Mouse (Mus musculus) stomach, embryonic 14.5 days (tissue): ENCODE data around the gene Zfp775. TPM values are rescaled to one million over a fixed set of nuclear protein-coding genes. Genes with fewer than 3 reads are reported as not detected.

ENCODE experiments used
- ATAC-seq: fragments of 200-750 bp; cut with Nextera tagmentation; 2 replicates; pipeline ENCODE4 v1.8.0; 2017; ENCODE audit warnings: low read depth, moderate TSS enrichment; ENCODE audit not compliant: insufficient number of reproducible peaks, insufficient read depth, low FRiP score
- H3K27ac ChIP-seq: fragments of 300-500 bp; sonication (generic); 2 replicates; pipeline ENCODE4 v1.5.1; 2014; ENCODE audit warnings: mild to moderate bottlenecking, low read length, moderate library complexity, mixed read lengths
- H3K27me3 ChIP-seq: fragments of 300-500 bp; sonication (generic); 2 replicates; pipeline ENCODE4 v1.6.1; 2014; ENCODE audit warnings: low read length, control low read depth, mixed read lengths; ENCODE audit not compliant: control insufficient read depth, insufficient read depth
- H3K36me3 ChIP-seq: fragments of 300-500 bp; sonication (generic); 2 replicates; pipeline ENCODE4 v1.6.1; 2014; ENCODE audit warnings: mild to moderate bottlenecking, control low read depth, low read length, moderate library complexity, mixed read lengths; ENCODE audit not compliant: control insufficient read depth, insufficient read depth
- H3K4me1 ChIP-seq: fragments of 300-500 bp; sonication (generic); 2 replicates; pipeline ENCODE4 v1.6.1; 2014; ENCODE audit warnings: low read length, control low read depth, mixed read lengths; ENCODE audit not compliant: control insufficient read depth, insufficient read depth
- H3K4me2 ChIP-seq: fragments of 300-500 bp; sonication (generic); replicated peaks from 2 replicates; pipeline ENCODE4 v1.6.1; 2014; ENCODE audit warnings: low read depth, low read length, control low read depth
- H3K4me3 ChIP-seq: fragments of 300-500 bp; sonication (generic); 2 replicates; pipeline ENCODE4 v1.5.1; 2014; ENCODE audit warnings: low read depth, low read length, control low read depth
- H3K9ac ChIP-seq: fragments of 300-500 bp; sonication (generic); replicated peaks from 2 replicates; pipeline ENCODE4 v1.6.1; 2014; ENCODE audit warnings: low read depth, mild to moderate bottlenecking, control low read depth, low read length, moderate library complexity, mixed read lengths
- H3K9me3 ChIP-seq: fragments of 300-500 bp; sonication (generic); 2 replicates; pipeline ENCODE4 v1.6.1; 2016; ENCODE audit warnings: low read depth, low read length, control low read depth; ENCODE audit not compliant: control insufficient read depth
- WGBS: fragments of 180-500 bp; shearing (Covaris S2); extraction: QIAGEN DNeasy Blood & Tissue Kit; methylation state at CpG from one replicate; pipeline ENCODE4 v1.1.7; 2014; 5-methylcytosine and 5-hydroxymethylcytosine counted together
- polyA plus RNA-seq: library from polyadenylated mRNA; unstranded; fragments of >200 nt; fragmentation: Nextera tagmentation; extraction: Ambion mirVana; gene quantifications from 2 replicates; pipeline ENCODE4 v1.2.1, GENCODE M21; 2014

Zfp775 gene
- polyA plus RNA-seq, 1 experiment from 2014 or later = 7.0 TPM

DNA sequence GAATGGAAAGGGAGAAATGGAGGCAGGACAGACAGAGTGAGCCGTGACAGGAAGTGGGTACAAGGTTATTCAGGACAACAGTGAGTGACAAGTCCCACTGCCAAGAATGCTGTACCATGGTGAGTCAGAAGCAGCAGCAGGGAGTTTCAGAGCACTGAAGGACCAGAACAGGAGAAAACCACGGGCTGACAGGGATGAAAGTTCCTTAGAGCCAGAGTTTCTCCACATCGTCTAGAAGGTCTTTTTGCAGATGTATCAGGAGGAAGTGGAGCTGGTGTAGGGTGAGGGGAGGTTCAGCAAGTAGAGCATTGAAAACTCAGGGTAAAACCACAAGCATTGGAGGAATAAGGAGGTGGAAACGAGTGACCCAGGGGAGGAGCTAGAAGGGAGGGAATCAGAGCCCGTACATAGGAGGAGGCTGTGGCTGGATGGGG lies 22.6 kb upstream of the Zfp775 start:
- H3K27me3 ChIP-seq = no peaks in the 10 kb centered on the region
- no peak for ATAC-seq
- no peaks in the 10 kb centered on the region for H3K36me3 ChIP-seq
- H3K9ac ChIP-seq = no peak overlapping the region
- no peak overlapping the region for H3K4me3 ChIP-seq
- 21% methylated on average over 5 of the region's 5 CpGs for WGBS
- peaks cover 9% of the 10 kb centered on the region; the same call in 1 of the 2 replicates for H3K4me1 ChIP-seq
- H3K9me3 ChIP-seq = no peaks in the 10 kb centered on the region
- H3K27ac ChIP-seq = peak overlapping the region; percentile 56; the same call in 1 of the 2 replicates
- 0 out of 2 replicates have a peak overlapping the region, but pooled peaks have one; percentile 15 for H3K4me2 ChIP-seq

DNA sequence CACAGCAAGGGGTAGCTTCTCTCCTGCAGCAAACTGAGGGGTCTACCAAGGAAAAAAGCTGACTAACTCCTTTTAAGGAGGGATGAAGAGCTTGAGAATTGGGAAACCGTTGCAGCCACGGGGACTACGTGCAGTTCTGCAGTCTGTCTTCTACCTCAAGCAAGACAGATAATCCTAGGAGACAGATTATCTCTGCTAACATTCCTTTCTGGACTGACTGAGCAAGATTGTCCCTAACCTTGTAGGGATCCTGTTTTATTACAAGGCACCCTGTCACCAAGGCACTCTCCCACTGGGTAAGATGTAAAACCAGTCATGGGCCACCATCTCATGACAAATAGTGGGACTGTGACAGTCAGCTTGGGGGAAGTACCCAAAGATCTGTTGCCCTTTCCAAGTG lies 20.6 kb upstream of the Zfp775 start:
- Histone ChIP-seq H3K9ac (no peak overlapping the region), H3K4me2 (no peak overlapping the region), H3K4me1 (peaks cover 9% of the 10 kb centered on the region; the same call in 1 of the 2 replicates), H3K9me3 (no peaks in the 10 kb centered on the region), H3K4me3 (no peak overlapping the region), H3K27ac (no peak overlapping the region), H3K27me3 (no peaks in the 10 kb centered on the region), H3K36me3 (no peaks in the 10 kb centered on the region)
- WGBS = 31% methylated on average over 3 of the region's 3 CpGs
- ATAC-seq = no peak

DNA sequence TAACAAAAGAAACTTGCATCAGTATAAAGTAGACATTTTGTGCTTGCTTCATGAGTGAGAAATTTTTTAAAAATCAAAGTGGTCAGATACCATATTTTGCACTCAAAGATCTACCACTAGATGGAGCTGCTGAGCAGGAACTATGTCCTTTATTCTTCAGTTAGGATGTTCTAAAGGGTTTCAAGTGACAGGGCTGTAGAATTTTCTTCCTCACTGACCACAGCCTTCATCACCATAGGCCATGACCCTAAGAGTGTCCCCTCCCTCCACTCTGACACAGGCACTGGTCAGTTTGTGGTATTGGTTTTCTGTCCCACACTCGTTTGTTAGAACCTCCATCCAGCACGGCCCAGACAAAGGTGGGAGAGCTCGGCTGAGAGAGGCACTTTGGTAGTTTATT lies 19.8 kb upstream of the Zfp775 start:
- no peak overlapping the region for H3K27ac ChIP-seq
- H3K9ac ChIP-seq = no peak overlapping the region
- ATAC-seq = no peak
- peaks cover 9% of the 10 kb centered on the region; the same call in 1 of the 2 replicates for H3K4me1 ChIP-seq
- no peaks in the 10 kb centered on the region for H3K27me3 ChIP-seq
- no peak overlapping the region for H3K4me3 ChIP-seq
- H3K4me2 ChIP-seq = no peak overlapping the region
- 76% methylated on average over 3 of the region's 3 CpGs for WGBS
- no peaks in the 10 kb centered on the region for H3K36me3 ChIP-seq
- H3K9me3 ChIP-seq = no peaks in the 10 kb centered on the region

DNA sequence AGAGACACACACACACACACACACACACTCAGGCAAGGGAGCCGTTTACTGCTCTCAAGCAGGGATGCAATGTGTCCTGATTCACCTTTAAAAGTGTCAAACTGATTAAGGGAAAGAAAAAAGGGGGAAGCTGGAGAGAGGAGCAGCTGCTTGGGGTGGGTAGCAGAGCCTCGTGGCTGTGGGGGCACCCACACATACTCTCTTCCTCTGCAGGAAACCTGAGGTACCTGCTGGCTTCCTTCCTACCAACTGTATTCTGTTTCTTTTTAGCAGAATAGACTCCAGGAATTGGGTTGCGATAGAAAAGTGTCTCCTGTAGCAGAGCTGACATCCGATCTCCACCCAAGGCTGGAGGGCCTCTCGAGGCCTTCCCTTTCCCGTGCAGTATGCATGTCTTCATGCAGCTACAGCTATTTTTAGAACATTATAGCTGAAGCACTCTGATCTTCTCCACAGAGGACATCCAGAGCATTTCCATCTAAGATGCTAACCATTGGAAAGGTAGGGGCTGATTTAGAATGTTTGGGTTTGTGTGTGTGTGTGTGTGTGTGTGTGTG lies 12.6 kb upstream of the Zfp775 start, which contains the start of gene Gm45021:
Gm45021 (plus strand) TSS at position 417 of the 557 bp plus-strand sequence.
- peak within 1 kb of the TSS; percentile 44; the same call in 1 of the 2 replicates for H3K27ac ChIP-seq
- no peaks in the 10 kb centered on the region for H3K4me1 ChIP-seq
- H3K4me2 ChIP-seq = no peak within 1 kb of the TSS
- H3K36me3 ChIP-seq = no peaks in the 10 kb centered on the region
- H3K27me3 ChIP-seq = no peaks in the 10 kb centered on the region
- ATAC-seq = no peak
- H3K9me3 ChIP-seq = no peaks in the 10 kb centered on the region
- H3K9ac ChIP-seq = no peak within 1 kb of the TSS
- H3K4me3 ChIP-seq = no peak within 1 kb of the TSS
- WGBS = 39% methylated on average over 6 of the region's 6 CpGs

DNA sequence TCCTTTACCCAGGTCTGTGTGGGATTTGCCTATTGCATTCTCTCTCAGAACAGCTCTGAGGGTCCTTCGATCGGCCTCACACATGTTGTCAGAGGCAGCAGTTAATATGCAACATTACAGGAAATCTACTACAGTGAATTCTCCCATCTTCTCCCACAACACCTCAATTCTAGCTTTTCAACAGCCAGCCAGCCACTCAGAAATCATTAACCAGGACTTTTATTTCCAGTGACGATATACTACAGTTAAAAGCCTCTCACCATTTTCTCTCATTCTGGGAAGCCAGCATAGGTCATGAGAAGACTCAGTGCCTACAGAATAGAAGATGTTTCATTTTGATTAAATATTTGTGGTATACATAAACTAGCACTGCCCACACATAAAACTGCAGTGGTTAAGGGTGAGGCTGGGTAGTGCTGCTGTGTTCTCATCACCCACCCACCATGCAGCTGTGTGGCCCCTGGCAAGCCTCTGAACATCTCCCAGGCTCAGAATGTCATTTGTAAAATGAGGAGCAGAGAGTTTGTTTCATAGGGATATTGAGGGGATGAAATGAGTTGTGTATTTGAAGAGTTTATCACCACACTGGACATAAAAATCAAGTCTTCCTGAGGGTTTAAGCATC lies 10.5 kb upstream of the Zfp775 start:
- no peaks in the 10 kb centered on the region for H3K27me3 ChIP-seq
- no peak overlapping the region for H3K27ac ChIP-seq
- no peak overlapping the region for H3K4me3 ChIP-seq
- ATAC-seq = no peak
- H3K9me3 ChIP-seq = peaks cover 5% of the 10 kb centered on the region
- WGBS = 85% methylated on average over 3 of the region's 3 CpGs
- peaks cover 5% of the 10 kb centered on the region; the same call in 1 of the 2 replicates for H3K4me1 ChIP-seq
- no peak overlapping the region for H3K9ac ChIP-seq
- H3K4me2 ChIP-seq = no peak overlapping the region
- H3K36me3 ChIP-seq = peaks cover 6% of the 10 kb centered on the region; the same call in 1 of the 2 replicates

DNA sequence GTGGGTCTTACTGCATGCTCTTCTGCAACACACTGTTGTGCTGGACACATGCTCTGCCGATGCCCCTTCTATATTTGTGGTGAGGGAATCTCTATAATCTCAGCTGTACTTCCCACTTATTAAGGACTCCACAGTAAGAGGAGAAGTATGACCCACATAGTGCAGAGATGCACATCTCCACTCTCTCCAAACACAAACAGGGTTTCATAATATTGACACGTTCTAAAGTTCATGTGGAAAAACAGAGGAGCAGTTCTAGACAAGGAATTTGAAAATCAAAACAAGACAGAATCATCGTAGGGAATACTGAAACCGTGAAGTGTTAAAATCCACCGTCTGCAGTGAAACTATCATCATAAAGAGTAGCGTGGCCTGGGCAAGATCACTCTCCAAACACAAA lies 10.0 kb upstream of the Zfp775 start:
- ATAC-seq = no peak
- H3K27ac ChIP-seq = no peak overlapping the region
- peaks cover 10% of the 10 kb centered on the region for H3K9me3 ChIP-seq
- WGBS = 83% methylated on average over 6 of the region's 6 CpGs
- H3K4me3 ChIP-seq = no peak overlapping the region
- H3K4me2 ChIP-seq = no peak overlapping the region
- H3K36me3 ChIP-seq = peaks cover 11% of the 10 kb centered on the region
- H3K9ac ChIP-seq = no peak overlapping the region
- no peaks in the 10 kb centered on the region for H3K27me3 ChIP-seq
- peaks cover 5% of the 10 kb centered on the region; the same call in 1 of the 2 replicates for H3K4me1 ChIP-seq

DNA sequence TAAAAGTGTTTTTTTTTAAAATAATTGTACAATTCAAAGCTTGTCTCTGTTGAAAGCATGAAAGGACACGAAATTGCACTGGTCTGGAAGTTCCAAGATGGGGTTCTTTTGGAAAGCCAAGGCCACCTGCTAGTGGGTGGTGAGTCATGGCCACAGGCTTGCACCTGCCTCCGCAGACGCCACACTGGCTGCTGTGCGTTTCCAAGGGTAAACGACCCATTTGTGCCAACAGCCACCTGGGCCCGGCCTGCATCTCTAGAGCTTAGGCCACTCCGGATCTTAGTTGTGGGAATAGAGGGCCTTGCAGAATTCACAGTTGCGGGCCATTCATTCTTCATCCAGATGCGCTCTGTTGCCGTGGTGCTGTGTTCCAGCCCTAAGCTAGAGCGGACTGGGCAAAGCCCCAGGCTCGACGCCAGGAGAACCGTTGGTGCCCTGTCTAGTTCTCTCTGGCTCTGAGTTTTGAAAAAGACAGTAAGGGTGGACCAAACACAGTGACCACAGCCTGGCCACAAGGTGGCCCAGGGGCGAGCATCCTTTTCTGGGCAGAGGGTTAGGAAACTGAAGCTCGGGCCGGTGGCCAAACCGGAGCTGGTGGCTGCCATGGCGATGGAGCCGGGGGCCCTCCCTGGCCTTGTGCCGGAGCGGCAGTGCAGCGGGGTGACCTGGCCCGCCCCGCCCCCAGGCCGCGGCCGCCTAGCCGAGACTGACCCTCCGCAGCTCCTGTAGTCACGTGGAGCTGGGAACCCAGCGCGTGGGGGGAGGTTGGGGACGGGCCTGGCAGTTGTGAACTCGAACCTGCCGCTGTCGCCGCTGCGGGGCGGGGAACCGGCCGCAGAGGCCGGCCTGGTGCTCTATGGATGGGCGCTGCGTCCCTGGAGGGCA lies 8.5 kb upstream of the Zfp775 start, which contains the start of the genes Repin1 and Gm44965:
Repin1 (plus strand) TSS at position 726 of the 885 bp plus-strand sequence.
Gm44965 (plus strand) TSS at position 784 of the 885 bp plus-strand sequence.
- Histone ChIP-seq H3K27ac (peak within 1 kb of the TSS; percentile 80), H3K9me3 (peaks cover 26% of the 10 kb centered on the region), H3K4me3 (peak within 1 kb of the TSS; percentile 70), H3K36me3 (peaks cover 26% of the 10 kb centered on the region), H3K4me2 (peak within 1 kb of the TSS; percentile 56), H3K9ac (peak within 1 kb of the TSS; percentile 82), H3K27me3 (no peaks in the 10 kb centered on the region), H3K4me1 (peaks cover 5% of the 10 kb centered on the region; the same call in 1 of the 2 replicates)
- WGBS = 8% methylated on average over 45 of the region's 45 CpGs
- ATAC-seq = peak; percentile 91
